Mouse (Mus musculus): ENCODE data around the gene Gm45717. TPM values are rescaled to one million over a fixed set of nuclear protein-coding genes. Genes with fewer than 3 reads are reported as not detected.

Gene Gm45717
- polyA plus RNA-seq, 1 experiment, result not detected

DNA sequence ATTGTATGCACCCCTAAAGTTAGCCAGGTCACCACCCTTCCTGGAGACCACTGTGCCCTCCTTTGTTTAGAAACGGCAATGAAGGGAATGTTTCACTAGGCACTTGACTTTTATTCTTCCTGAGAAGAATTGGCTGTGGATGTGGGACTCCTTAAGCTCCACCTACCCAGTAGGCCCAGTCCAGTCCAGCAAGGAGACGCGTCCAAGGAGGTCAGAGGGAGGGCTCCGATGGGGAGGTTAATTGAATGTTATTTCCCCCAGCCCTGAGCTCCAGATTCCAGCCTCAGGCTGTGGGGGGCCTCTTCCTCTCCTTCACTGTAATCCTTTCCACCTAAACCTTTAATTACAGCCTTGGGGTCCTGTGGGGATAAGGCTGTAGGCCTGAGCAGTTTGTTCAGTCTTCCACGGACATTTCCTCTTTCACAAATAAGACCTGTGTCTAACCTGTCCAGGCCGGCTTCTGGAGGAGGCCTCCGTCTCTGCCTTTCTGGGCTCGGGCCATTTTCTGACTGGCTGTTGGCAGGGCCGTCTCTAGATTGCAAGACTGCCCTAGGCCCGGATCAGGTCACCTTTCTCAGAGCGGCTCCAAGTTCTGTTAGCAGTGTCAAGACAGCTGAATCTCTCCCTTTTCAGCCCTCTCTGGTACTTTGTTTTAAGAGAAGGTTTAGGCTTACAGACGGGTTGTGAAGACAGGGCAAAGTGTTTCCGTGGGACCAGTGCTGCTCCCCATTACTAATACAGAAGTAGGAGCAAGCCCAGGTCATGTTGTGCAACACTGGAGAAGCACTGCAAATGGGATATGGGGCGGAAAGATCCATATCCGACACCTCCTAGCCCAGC, 53.5 kb downstream of the Gm45717 start:
- no peak for TF ChIP-seq GATA1 (IDR thresholded peaks at IDR 0.05; ENCODE audit: low read length)

- no peak for TF ChIP-seq GATA1 (IDR thresholded peaks at IDR 0.05; ENCODE audit: low read length)
These were observed 55.5 kb downstream of the Gm45717 start, which contains the start of gene Cox8b for GRCm38 (mm10) chr7:140900220-140900619. Gene Cox8b (minus strand): TSS chr7:140900446.

Other genes starting within 250 kb of the Gm45717 start
- gene Cyp2e1, start 192.2 kb downstream of the Gm45717 start, polyA plus RNA-seq (2012), result not detected in 2 replicates
- not detected in 2 replicates for gene Syce1, start 168.1 kb downstream of the Gm45717 start, polyA plus RNA-seq (2012)
- not detected in 2 replicates for gene Zfp941, start 133.8 kb downstream of the Gm45717 start, polyA plus RNA-seq (2012)
- gene Urah, start 120.9 kb downstream of the Gm45717 start, polyA plus RNA-seq (2012), result not detected in 2 replicates
- not detected in 2 replicates for gene Scgb1c1, start 110.4 kb downstream of the Gm45717 start, polyA plus RNA-seq (2012)
- gene Odf3, start 108.1 kb downstream of the Gm45717 start, polyA plus RNA-seq (2012), result 0.06 TPM in 1 of 2 replicates, not detected in the other
- gene Gm45785, start 99.6 kb downstream of the Gm45717 start, polyA plus RNA-seq (2012), result 0.18 and 0.99 TPM in 2 replicates
- gene Ric8a, start 99.0 kb downstream of the Gm45717 start, polyA plus RNA-seq (2012), result 39.1 and 49.2 TPM in 2 replicates
- 3.2 and 3.9 TPM in 2 replicates for gene Bet1l, start 98.4 kb downstream of the Gm45717 start, polyA plus RNA-seq (2012)
- 50.0 and 92.4 TPM in 2 replicates for gene Psmd13, start 74.0 kb downstream of the Gm45717 start, polyA plus RNA-seq (2012)
- 25.4 and 38.9 TPM in 2 replicates for gene Sirt3, start 73.6 kb downstream of the Gm45717 start, polyA plus RNA-seq (2012)
- not detected in 2 replicates for gene Cox8b, start 55.5 kb downstream of the Gm45717 start, polyA plus RNA-seq (2012)
- gene Nlrp6, start 35.0 kb downstream of the Gm45717 start, polyA plus RNA-seq (2012), result not detected in 2 replicates
- gene Pgghg, start 14.5 kb downstream of the Gm45717 start, polyA plus RNA-seq (2012), result 6.3 and 7.2 TPM in 2 replicates
- 0.43 and 0.61 TPM in 2 replicates for gene Ifitm5, start 5.6 kb downstream of the Gm45717 start, polyA plus RNA-seq (2012)
- gene Ifitm2, start 50 bp upstream of the Gm45717 start, polyA plus RNA-seq (2012), result 234 and 285 TPM in 2 replicates
- gene Ifitm1, start 11.3 kb upstream of the Gm45717 start, polyA plus RNA-seq (2012), result 0.08 and 0.26 TPM in 2 replicates
- gene Ifitm3, start 54.8 kb upstream of the Gm45717 start, polyA plus RNA-seq (2012), result not detected in 2 replicates
- gene Ifitm6, start 62.0 kb upstream of the Gm45717 start, polyA plus RNA-seq (2012), result not detected in 2 replicates
- gene Gm17387, start 73.2 kb upstream of the Gm45717 start, polyA plus RNA-seq (2012), result not detected in 2 replicates
- gene B4galnt4, start 105.2 kb upstream of the Gm45717 start, polyA plus RNA-seq (2012), result not detected in 2 replicates
- 0.05 TPM in 1 of 2 replicates, not detected in the other for gene Pkp3, start 122.3 kb upstream of the Gm45717 start, polyA plus RNA-seq (2012)
- gene Sigirr, start 144.6 kb upstream of the Gm45717 start, polyA plus RNA-seq (2012), result 7.2 and 9.5 TPM in 2 replicates
- not detected in 2 replicates for gene Ano9, start 161.9 kb upstream of the Gm45717 start, polyA plus RNA-seq (2012)
- 49.9 and 62.6 TPM in 2 replicates for gene Ptdss2, start 166.4 kb upstream of the Gm45717 start, polyA plus RNA-seq (2012)
- 1.5 and 14.6 TPM in 2 replicates for gene Rnh1, start 216.9 kb upstream of the Gm45717 start, polyA plus RNA-seq (2012)
- 46.6 and 52.7 TPM in 2 replicates for gene Hras, start 238.1 kb upstream of the Gm45717 start, polyA plus RNA-seq (2012)
- gene Lrrc56, start 238.2 kb upstream of the Gm45717 start, polyA plus RNA-seq (2012), result 2.4 and 3.1 TPM in 2 replicates

Data from G1E-ER4 (cell line).